In genomic region chr1:106042221-106042620, GRCm38 (mm10) we compare ENCODE assay signal across 13 mouse cellular contexts.
"Had no signal": no experiment of that assay in that cellular context is flagged by ENCODE, and none has a peak within 500 bp of the region (broad histone marks: within the 10 kb centered on the region; RNA-seq: fewer than 3 reads in every experiment).

No protein-coding gene starts in this region.

- DNase-seq: kidney, postnatal 14 days; left cerebral cortex, postnatal 4 days; lung, embryonic 14.5 days; lung, postnatal 10 days; lung, postnatal 4 days; right cerebral cortex, adult 18-20 months; right cerebral cortex, postnatal 25 days; thymus, postnatal 4 days had no signal

- H3K9me3 ChIP-seq: kidney, embryonic 15.5 days; limb, embryonic 13.5 days; liver, embryonic 12.5 days; midbrain, embryonic 10.5 days; midbrain, embryonic 15.5 days had no signal

- H3K27ac ChIP-seq: kidney, embryonic 15.5 days; limb, embryonic 13.5 days; liver, embryonic 12.5 days; midbrain, embryonic 10.5 days; midbrain, embryonic 15.5 days had no signal

- H3K36me3 ChIP-seq: kidney, embryonic 15.5 days; limb, embryonic 13.5 days; midbrain, embryonic 10.5 days; midbrain, embryonic 15.5 days had no signal

- H3K4me2 ChIP-seq: kidney, embryonic 15.5 days; limb, embryonic 13.5 days; liver, embryonic 12.5 days; lung, embryonic 14.5 days; midbrain, embryonic 15.5 days had no signal

- H3K4me3 ChIP-seq: kidney, embryonic 15.5 days; limb, embryonic 13.5 days; liver, embryonic 12.5 days; midbrain, embryonic 10.5 days; midbrain, embryonic 15.5 days had no signal

- H3K27me3 ChIP-seq: kidney, embryonic 15.5 days; limb, embryonic 13.5 days; liver, embryonic 12.5 days; midbrain, embryonic 15.5 days had no signal

- H3K9ac ChIP-seq: kidney, embryonic 15.5 days; limb, embryonic 13.5 days; liver, embryonic 12.5 days; lung, embryonic 14.5 days; midbrain, embryonic 15.5 days had no signal

- ATAC-seq: liver, embryonic 12.5 days; midbrain, embryonic 15.5 days had no signal

- H3K4me1 ChIP-seq: liver, embryonic 12.5 days; midbrain, embryonic 10.5 days; midbrain, embryonic 15.5 days had no signal
